Mouse (Mus musculus) gastrocnemius, postnatal 4 days (tissue): ENCODE results near the gene Tbxa2r. TPM values are rescaled to one million over a fixed set of nuclear protein-coding genes. Genes with fewer than 3 reads are reported as not detected.

Experiments used
- DNase-seq, 2 experiments: peaks; one replicate each; pipeline ENCODE4 v3.0.0; 2021 to 2022; ENCODE audit warnings: low spot score in 2 of 2, mixed read lengths in 2 of 2
- total RNA-seq, 2 experiments: library from RNA; stranded (reverse); gene quantifications; 2 replicates each; pipeline ENCODE4 v1.2.3; 2021

Gene Tbxa2r
- total RNA-seq, 2 experiments from 2014 or later = 4.8 to 5.8 TPM

- DNase-seq = no peak
These were observed 36.1 kb downstream of the Tbxa2r start for GRCm38 (mm10) chr10:81364666-81365065.

- no peak for DNase-seq
These were observed 36.5 kb downstream of the Tbxa2r start for GRCm38 (mm10) chr10:81365073-81365472.

- DNase-seq = no peak
These were observed 37.3 kb downstream of the Tbxa2r start, which contains the start of gene 4930404N11Rik for GRCm38 (mm10) chr10:81365672-81366476. TSS of gene 4930404N11Rik (minus strand) at chr10:81365816.

GRCm38 (mm10) chr10:81366477-81367206 is 38.1 kb downstream of the Tbxa2r start:
- DNase-seq = no peak

- no peak for DNase-seq
These were observed 38.6 kb downstream of the Tbxa2r start for GRCm38 (mm10) chr10:81367207-81367495.

GRCm38 (mm10) chr10:81375322-81375721 is 46.8 kb downstream of the Tbxa2r start:
- DNase-seq = no peak

GRCm38 (mm10) chr10:81376561-81377361 is 48.2 kb downstream of the Tbxa2r start:
- no peak for DNase-seq

GRCm38 (mm10) chr10:81377362-81377664 is 48.8 kb downstream of the Tbxa2r start:
- no peak for DNase-seq

GRCm38 (mm10) chr10:81377793-81378552 is 49.4 kb downstream of the Tbxa2r start, which contains the start of gene Fzr1:
TSS of gene Fzr1 (minus strand) at chr10:81378516.
- no peak for DNase-seq

DNA sequence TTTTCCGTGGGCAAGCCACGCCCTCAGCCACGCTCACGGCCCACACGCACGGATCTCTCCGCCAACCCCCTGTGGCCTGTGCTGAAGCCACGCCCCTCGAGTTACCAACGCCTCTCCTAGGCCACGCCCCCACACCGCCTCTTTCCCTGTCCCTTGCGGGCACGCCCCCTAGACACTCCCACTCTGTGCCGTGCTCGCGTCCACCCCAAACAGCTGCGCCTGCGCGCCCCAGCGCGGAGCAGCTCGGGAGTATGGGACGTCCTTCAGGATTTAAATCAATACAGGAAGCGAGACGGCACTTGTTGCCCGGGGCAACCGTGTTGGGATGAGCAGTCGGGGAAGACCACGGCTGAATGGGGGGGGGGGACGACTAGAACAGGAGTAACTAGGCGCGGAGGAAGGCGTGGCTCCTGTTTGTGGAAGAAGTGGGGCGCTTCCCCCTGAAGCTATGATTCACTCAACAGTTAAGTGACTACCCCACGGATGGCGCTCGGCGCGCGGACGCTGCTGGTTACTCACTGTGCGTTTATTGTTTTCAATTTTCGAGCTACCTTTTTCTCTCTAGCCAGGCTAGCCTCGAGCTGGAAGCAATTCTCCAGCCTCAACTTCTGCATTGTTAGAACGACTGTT is 50.1 kb downstream of the Tbxa2r start:
- DNase-seq = peak; percentile 100

GRCm38 (mm10) chr10:81379183-81379553 is 50.6 kb downstream of the Tbxa2r start:
- no peak for DNase-seq

DNA sequence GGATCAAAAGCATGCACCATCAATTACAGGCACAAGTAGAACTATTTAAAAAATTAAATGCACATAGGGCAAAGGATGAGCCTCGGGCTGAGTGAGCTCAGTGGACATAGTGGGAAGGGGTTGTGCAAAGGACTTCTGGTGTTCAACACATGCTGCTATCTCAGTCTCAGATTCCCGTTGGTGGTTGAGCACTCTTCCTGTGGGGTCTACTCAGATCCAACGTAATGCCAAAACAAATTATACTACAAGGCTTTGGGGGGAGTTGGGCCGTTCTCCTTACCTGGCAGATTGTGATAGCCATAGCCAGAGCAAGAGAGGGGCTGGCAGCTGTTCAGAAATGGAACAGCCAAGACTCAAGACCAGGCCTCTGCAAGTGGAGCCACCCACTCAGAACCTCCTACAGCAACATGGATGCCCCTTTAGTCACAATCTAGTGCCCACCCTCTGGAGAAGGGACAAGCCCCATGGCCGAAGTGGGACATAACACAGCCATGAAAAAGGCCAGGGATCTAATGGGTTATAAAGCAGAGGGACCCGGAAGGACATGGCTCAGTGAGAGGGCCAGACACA is 51.4 kb downstream of the Tbxa2r start:
- DNase-seq = no peak

DNA sequence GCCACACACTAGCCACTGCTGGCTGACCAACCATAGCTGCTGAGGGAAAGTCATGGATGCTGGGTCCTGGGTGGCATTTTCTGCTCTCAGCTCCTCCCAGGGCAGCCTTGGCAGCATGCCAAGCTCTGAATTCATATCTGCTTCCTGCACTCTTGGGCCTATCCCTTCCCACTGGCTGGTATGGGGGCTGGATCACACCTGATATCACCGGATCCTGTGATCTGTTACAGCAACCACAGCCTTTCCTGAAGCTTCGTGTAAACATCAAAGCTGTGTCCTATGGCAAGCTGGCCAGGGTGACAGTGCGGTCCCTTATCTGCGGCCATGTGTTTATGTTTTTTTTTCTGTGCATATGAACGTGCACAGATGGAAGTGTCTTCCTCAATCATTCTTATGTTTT is 53.5 kb downstream of the Tbxa2r start:
- no peak for DNase-seq

- DNase-seq = peak; percentile 96 to 99
These were observed 55.5 kb downstream of the Tbxa2r start, which contains the start of the genes Dohh and Gm48551 for GRCm38 (mm10) chr10:81383802-81384604. TSS of gene Dohh (plus strand) at chr10:81384428. TSS of gene Gm48551 (plus strand) at chr10:81384466.

- no peak for DNase-seq
These were observed 56.1 kb downstream of the Tbxa2r start for GRCm38 (mm10) chr10:81384605-81384982.
